Mouse (Mus musculus) CH12.LX (cell line): Measurements from ENCODE around the gene Pop5. TPM values are rescaled to one million over a fixed set of nuclear protein-coding genes. Genes with fewer than 3 reads are reported as not detected.

Source experiments
- DNase-seq: peaks from one replicate; pipeline ENCODE4 v3.0.0-alpha.2; 2013; ENCODE audit errors: extremely low read depth
- H3K27ac ChIP-seq: 2 replicates; pipeline ENCODE4 v1.5.1; 2012; ENCODE audit warnings: low read depth, mild to moderate bottlenecking, control low read depth, moderate library complexity; ENCODE audit not compliant: insufficient read depth
- H3K27me3 ChIP-seq: replicated peaks from 2 replicates; pipeline ENCODE3; 2012; ENCODE audit warnings: inconsistent platforms
- H3K36me3 ChIP-seq, 2 experiments: replicated peaks in 1 of 2; 2 replicates each; pipeline versions ENCODE3 to v1.6.1; 2012; ENCODE audit warnings: inconsistent platforms in 1 of 2, low read length in 1 of 2, mild to moderate bottlenecking in 1 of 2, mixed read lengths in 1 of 2, moderate library complexity in 1 of 2; ENCODE audit not compliant: control insufficient read depth in 1 of 2, insufficient read depth in 1 of 2
- H3K4me1 ChIP-seq, 2 experiments: 2 replicates each; pipeline ENCODE4 v1.6.1; 2012; ENCODE audit warnings: inconsistent platforms in 1 of 2, moderate library complexity in 1 of 2; ENCODE audit not compliant: insufficient read depth in 2 of 2, control insufficient read depth in 1 of 2
- H3K4me2 ChIP-seq: 2 replicates; pipeline ENCODE4 v1.6.1; 2012; ENCODE audit warnings: low read depth, mild to moderate bottlenecking, control low read depth; ENCODE audit not compliant: poor library complexity, insufficient read depth, severe bottlenecking
- H3K4me3 ChIP-seq, 3 experiments: fragments of 150-350 bp in 1 of 3; sonication (generic) in 1 of 3; replicated peaks in 1 of 3; 2 replicates each; pipeline versions ENCODE3 to v1.5.1; 2011 to 2012; ENCODE audit warnings: low read depth in 2 of 3, low read length in 2 of 3, mild to moderate bottlenecking in 2 of 3, moderate library complexity in 2 of 3, control low read depth in 1 of 3, improper control_type of control experiment in 1 of 3, inconsistent platforms in 1 of 3, mixed read lengths in 1 of 3; ENCODE audit not compliant: poor library complexity in 1 of 3
- H3K79me2 ChIP-seq: replicated peaks from 2 replicates; pipeline ENCODE4 v1.6.1; 2012; ENCODE audit warnings: mild to moderate bottlenecking, moderate library complexity; ENCODE audit not compliant: control insufficient read depth, poor library complexity, insufficient read depth, severe bottlenecking; ENCODE audit errors: extremely low read depth
- H3K9ac ChIP-seq: 2 replicates; pipeline ENCODE4 v1.6.1; 2012; ENCODE audit warnings: low read depth, mild to moderate bottlenecking, control low read depth, moderate library complexity; ENCODE audit not compliant: insufficient read depth
- H3K9me3 ChIP-seq: replicated peaks from 2 replicates; pipeline ENCODE3; 2012; ENCODE audit warnings: low read length, inconsistent platforms, mixed read lengths
- BHLHE40 ChIP-seq: IDR thresholded peaks from 2 replicates; pipeline ENCODE4 v1.6.1; 2011; ENCODE audit warnings: mild to moderate bottlenecking, low read depth, low read length, improper control_type of control experiment
- CHD1 ChIP-seq: IDR thresholded peaks from 2 replicates; pipeline ENCODE4 v1.6.1; 2012; ENCODE audit warnings: low read depth, low read length, improper control_type of control experiment, inconsistent platforms
- E2F4 ChIP-seq: IDR thresholded peaks from 2 replicates; pipeline ENCODE4 v1.6.1; 2011; ENCODE audit warnings: low read depth, low read length, improper control_type of control experiment; ENCODE audit not compliant: insufficient replicate concordance
- IRF4 ChIP-seq: IDR thresholded peaks from 2 replicates; pipeline ENCODE4 v1.6.1; 2014; ENCODE audit warnings: low read depth, mild to moderate bottlenecking, inconsistent platforms, low read length, improper control_type of control experiment
- JUN ChIP-seq: IDR thresholded peaks from 2 replicates; pipeline ENCODE4 v1.6.1; 2011; ENCODE audit warnings: low read depth, mild to moderate bottlenecking, low read length, improper control_type of control experiment, moderate library complexity; ENCODE audit not compliant: insufficient read depth
- KAT2A ChIP-seq: IDR thresholded peaks from 2 replicates; pipeline ENCODE4 v1.6.1; 2012; ENCODE audit warnings: low read length, improper control_type of control experiment, inconsistent platforms; ENCODE audit not compliant: insufficient replicate concordance
- MAX ChIP-seq: IDR thresholded peaks from 2 replicates; pipeline ENCODE4 v1.6.1; 2011; ENCODE audit warnings: low read length, improper control_type of control experiment
- MYC ChIP-seq: IDR thresholded peaks from 2 replicates; pipeline ENCODE4 v1.6.1; 2011; ENCODE audit warnings: low read depth, mild to moderate bottlenecking, improper control_type of control experiment, low read length
- NRF1 ChIP-seq: IDR thresholded peaks from 2 replicates; pipeline ENCODE4 v1.6.1; 2014; ENCODE audit warnings: low read depth, mild to moderate bottlenecking, inconsistent platforms, low read length, improper control_type of control experiment, moderate library complexity
- PAX5 ChIP-seq: IDR thresholded peaks from 2 replicates; pipeline ENCODE4 v1.6.1; 2012; ENCODE audit warnings: low read length, inconsistent platforms, mixed read lengths
- POLR2AphosphoS2 ChIP-seq: IDR thresholded peaks from 2 replicates; pipeline ENCODE4 v1.6.1; 2011; ENCODE audit warnings: low read depth, low read length, improper control_type of control experiment
- RAD21 ChIP-seq: IDR thresholded peaks from 2 replicates; pipeline ENCODE4 v1.6.1; 2011; ENCODE audit warnings: low read depth, mild to moderate bottlenecking, low read length, improper control_type of control experiment, moderate library complexity
- SIN3A ChIP-seq: IDR thresholded peaks from 2 replicates; pipeline ENCODE4 v1.6.1; 2012; ENCODE audit warnings: low read length, improper control_type of control experiment, inconsistent platforms
- USF1 ChIP-seq: IDR thresholded peaks from 2 replicates; pipeline ENCODE4 v1.6.1; 2014; ENCODE audit warnings: low read depth, mild to moderate bottlenecking, inconsistent platforms, low read length, improper control_type of control experiment
- USF2 ChIP-seq: conservative IDR thresholded peaks from 2 replicates; pipeline ENCODE4 v1.6.1; 2011; ENCODE audit warnings: low read depth, low read length, improper control_type of control experiment
- ZMIZ1 ChIP-seq: IDR thresholded peaks from 2 replicates; pipeline ENCODE4 v1.6.1; 2012; ENCODE audit warnings: low read depth, mild to moderate bottlenecking, inconsistent platforms, low read length, improper control_type of control experiment
- ZNF384 ChIP-seq: IDR thresholded peaks from 2 replicates; pipeline ENCODE4 v1.6.1; 2012; ENCODE audit warnings: low read depth, low read length, improper control_type of control experiment, inconsistent platforms
- dilution Hi-C: fragments of 300-500 bp; cut with MboI; formaldehyde crosslinking; loops from 2 replicates; pipeline ENCODE4 v1.14.3; 2020; ENCODE audit warnings: low sequenced_read_pairs; ENCODE audit not compliant: extremely low pct_unique_long_range_greater_than_20kb, extremely low pct_ligation_motif_present
- in situ Hi-C: fragments of 300-500 bp; cut with MboI; formaldehyde crosslinking; loops from 3 replicates; pipeline ENCODE4 v1.14.3; 2019; ENCODE audit warnings: low sequenced_read_pairs, low pct_ligation_motif_present, low pct_unique_long_range_greater_than_20kb, mixed read lengths
- polyA plus RNA-seq: library from polyadenylated mRNA; unstranded; fragments of >175 nt; gene quantifications from 2 replicates; pipeline ENCODE4 v1.2.1, GENCODE M21; 2012; ENCODE audit warnings: low read depth; ENCODE audit not compliant: insufficient read length
- total RNA-seq, 2 experiments: library from RNA; depleted of rRNA; stranded (reverse); fragments of 300-350 nt in 1 of 2; fragments of >200 nt in 1 of 2; gene quantifications; 2 replicates each; pipeline ENCODE4 v1.2.3; 2012 to 2014

Gene Pop5
- total and polyA plus RNA-seq, 3 experiments = 127 to 236 (median 156) TPM

GRCm38 (mm10) chr5:115191880-115192827 is 43.5 kb upstream of the Pop5 start:
- no peak for DNase-seq
- dilution Hi-C loops (no loop called here), in situ Hi-C loops (no loop called here)
- peaks cover 3% of the 10 kb centered on the region for H3K9me3 ChIP-seq
- no peak overlapping the region for H3K9ac ChIP-seq
- H3K79me2 ChIP-seq = no peaks in the 10 kb centered on the region
- no peak for TF ChIP-seq ZMIZ1
- H3K27me3 ChIP-seq = peaks cover 71% of the 10 kb centered on the region
- no peaks in the 10 kb centered on the region for H3K36me3 ChIP-seq
- no peak overlapping the region for H3K4me3 ChIP-seq
- no peak overlapping the region for H3K4me2 ChIP-seq
- H3K27ac ChIP-seq = no peak overlapping the region
- H3K4me1 ChIP-seq = peaks cover 0 to 16% of the 10 kb centered on the region in 2 experiments; a peak in 2 of 4 replicates

- Histone ChIP-seq H3K4me1 (peaks cover 0 to 16% of the 10 kb centered on the region in 2 experiments; a peak in 2 of 4 replicates), H3K9ac (no peak overlapping the region), H3K27me3 (peaks cover 71% of the 10 kb centered on the region), H3K4me3 (no peak overlapping the region), H3K36me3 (no peaks in the 10 kb centered on the region), H3K9me3 (peaks cover 3% of the 10 kb centered on the region), H3K79me2 (no peaks in the 10 kb centered on the region), H3K27ac (no peak overlapping the region), H3K4me2 (peak overlapping the region; percentile 94)
- DNase-seq = no peak
- dilution Hi-C loops = no loop called here
- in situ Hi-C loops = no loop called here
- TF ChIP-seq BHLHE40 (no peak), MAX (no peak), IRF4 (no peak), USF2 (no peak), PAX5 (no peak), E2F4 (no peak), USF1 (no peak), ZMIZ1 (no peak), ZNF384 (no peak), CHD1 (no peak), POLR2AphosphoS2 (no peak), JUN (no peak), MYC (no peak), NRF1 (no peak), SIN3A (no peak), RAD21 (no peak), KAT2A (no peak)
Observed at GRCm38 (mm10) chr5:115192828-115193195, 42.8 kb upstream of the Pop5 start.
